Mouse (Mus musculus): ENCODE measurements around the gene Tns1. TPM values are rescaled to one million over a fixed set of nuclear protein-coding genes. Genes with fewer than 3 reads are reported as not detected.

The Tns1 gene
- total RNA-seq, 2 experiments from 2014 or later, result 294 to 305 TPM

GRCm38 (mm10) chr1:74007398-74008050 is 116.7 kb downstream of the Tns1 start:
- H3K27ac ChIP-seq, result peak overlapping the region; percentile 97
- H3K4me3 ChIP-seq, result peak overlapping the region; percentile 61
- DNase-seq, result peak; percentile 78
- intact Hi-C loops (cut with DNase I), result loop anchor here (2.0 to 5.0 kb wide), 2 partner anchors 35 to 61 kb away; no protein-coding TSS in a partner anchor
- TF ChIP-seq CTCF (IDR thresholded peaks at IDR 0.05), result no peak

GRCm38 (mm10) chr1:74005020-74005419 is 119.2 kb downstream of the Tns1 start:
- DNase-seq, result peak; percentile 88
- no peak for TF ChIP-seq CTCF (IDR thresholded peaks at IDR 0.05)
- peak overlapping the region; percentile 97 for H3K27ac ChIP-seq
- intact Hi-C loops (cut with DNase I), result loop anchor here (5.0 kb wide), 1 partner anchor 37 kb away; no protein-coding TSS in a partner anchor
- H3K4me3 ChIP-seq, result peak overlapping the region; percentile 39; the same call in 1 of the 2 replicates

- no peak for TF ChIP-seq CTCF (IDR thresholded peaks at IDR 0.05)
- intact Hi-C loops (cut with DNase I), result no loop called here
- Histone ChIP-seq H3K27ac (peak overlapping the region; percentile 97), H3K4me3 (no peak overlapping the region)
- DNase-seq, result no peak
Observed at GRCm38 (mm10) chr1:74003723-74004122, 120.5 kb downstream of the Tns1 start.

GRCm38 (mm10) chr1:74001449-74001820 is 122.8 kb downstream of the Tns1 start:
- Histone ChIP-seq H3K27ac (peak overlapping the region; percentile 90), H3K4me3 (peak overlapping the region; percentile 42)
- TF ChIP-seq CTCF (IDR thresholded peaks at IDR 0.05), result no peak
- peak; percentile 87 for DNase-seq
- intact Hi-C loops (cut with DNase I), result no loop called here

GRCm38 (mm10) chr1:74000810-74001448 is 123.3 kb downstream of the Tns1 start:
- no peak for DNase-seq
- TF ChIP-seq CTCF (IDR thresholded peaks at IDR 0.05), result no peak
- intact Hi-C loops (cut with DNase I), result no loop called here
- Histone ChIP-seq H3K27ac (peak overlapping the region; percentile 90), H3K4me3 (peak overlapping the region; percentile 42)

- H3K4me3 ChIP-seq, result peak overlapping the region; percentile 56
Observed at GRCm38 (mm10) chr1:74000191-74000651, 124.0 kb downstream of the Tns1 start.

GRCm38 (mm10) chr1:73999533-73999932 is 124.7 kb downstream of the Tns1 start:
- intact Hi-C loops (cut with DNase I), result no loop called here
- Histone ChIP-seq H3K27ac (peak overlapping the region; percentile 90), H3K4me3 (peak overlapping the region; percentile 56)
- TF ChIP-seq CTCF (IDR thresholded peaks at IDR 0.05), result no peak
- no peak for DNase-seq

More at GRCm38 (mm10) chr1:74000191-74000651, 124.0 kb downstream of the Tns1 start:
- DNase-seq, result peak; percentile 60
- TF ChIP-seq CTCF (IDR thresholded peaks at IDR 0.05), result no peak
- intact Hi-C loops (cut with DNase I), result no loop called here
- peak overlapping the region; percentile 90 for H3K27ac ChIP-seq

GRCm38 (mm10) chr1:73998925-73999375 is 125.3 kb downstream of the Tns1 start:
- Histone ChIP-seq H3K4me3 (peak overlapping the region; percentile 56), H3K27ac (peak overlapping the region; percentile 90)
- DNase-seq, result peak; percentile 46
- intact Hi-C loops (cut with DNase I), result loop anchor here (1.0 kb wide), 1 partner anchor 76 kb away; no protein-coding TSS in a partner anchor
- no peak for TF ChIP-seq CTCF (IDR thresholded peaks at IDR 0.05)

GRCm38 (mm10) chr1:73998131-73998865 is 126.0 kb downstream of the Tns1 start:
- Histone ChIP-seq H3K4me3 (peak overlapping the region; percentile 56), H3K27ac (peak overlapping the region; percentile 90)
- TF ChIP-seq CTCF (IDR thresholded peaks at IDR 0.05), result no peak
- intact Hi-C loops (cut with DNase I), result loop anchor here (1.0 kb wide), 1 partner anchor 77 kb away; no protein-coding TSS in a partner anchor
- peak; percentile 83 for DNase-seq

GRCm38 (mm10) chr1:73997341-73997740 is 126.9 kb downstream of the Tns1 start:
- intact Hi-C loops (cut with DNase I), result loop anchor here (2.0 kb wide), 1 partner anchor 127 kb away; the partner anchor contains the start of genes Rufy4 and Tns1
- Histone ChIP-seq H3K27ac (peak overlapping the region; percentile 90), H3K4me3 (peak overlapping the region; percentile 56)
- no peak for DNase-seq
- TF ChIP-seq CTCF (IDR thresholded peaks at IDR 0.05), result no peak

- H3K27ac ChIP-seq, result peak overlapping the region; percentile 90
- H3K4me3 ChIP-seq, result 0 out of 2 replicates have a peak overlapping the region, but pooled peaks have one; percentile 56
- DNase-seq, result peak; percentile 17
- no peak for TF ChIP-seq CTCF (IDR thresholded peaks at IDR 0.05)
- intact Hi-C loops (cut with DNase I), result loop anchor here (2.0 kb wide), 1 partner anchor 128 kb away; the partner anchor contains the start of genes Rufy4 and Tns1
Observed at GRCm38 (mm10) chr1:73996650-73997049, 127.6 kb downstream of the Tns1 start.

GRCm38 (mm10) chr1:73996209-73996608 is 128.0 kb downstream of the Tns1 start:
- H3K27ac ChIP-seq, result peak overlapping the region; percentile 90
- intact Hi-C loops (cut with DNase I), result loop anchor here (2.0 kb wide), 1 partner anchor 129 kb away; the partner anchor contains the start of genes Rufy4 and Tns1
- H3K4me3 ChIP-seq, result no peak overlapping the region; the same call in 1 of the 2 replicates
- peak; percentile 83 for TF ChIP-seq CTCF (IDR thresholded peaks at IDR 0.05)
- DNase-seq, result peak; percentile 83
